Mouse (Mus musculus) cerebellum, postnatal 10 days (tissue): ENCODE results near the gene Gpx1.
A peak's percentile ranks its signal among the peaks of the same experiment; 100 is the strongest.

Experiments
- DNase-seq, 2 experiments: peaks; one replicate each; pipeline ENCODE4 v3.0.0; 2021; ENCODE audit warnings: mixed read lengths in 2 of 2

Gene Gpx1

GRCm38 (mm10) chr9:108340258-108341138 lies 1.8 kb downstream of the Gpx1 start:
- DNase-seq = no peak

- no peak for DNase-seq
These were observed 2.4 kb downstream of the Gpx1 start for GRCm38 (mm10) chr9:108341139-108341475.

GRCm38 (mm10) chr9:108341801-108342200 lies 3.1 kb downstream of the Gpx1 start:
- DNase-seq = no peak

- no peak for DNase-seq
These were observed 3.7 kb downstream of the Gpx1 start for GRCm38 (mm10) chr9:108342301-108342831.

GRCm38 (mm10) chr9:108343331-108343730 lies 4.6 kb downstream of the Gpx1 start:
- DNase-seq = no peak

GRCm38 (mm10) chr9:108343835-108344234 lies 5.1 kb downstream of the Gpx1 start:
- DNase-seq = no peak

GRCm38 (mm10) chr9:108344471-108344870 lies 5.8 kb downstream of the Gpx1 start:
- DNase-seq = no peak

GRCm38 (mm10) chr9:108347024-108347423 lies 8.3 kb downstream of the Gpx1 start:
- no peak for DNase-seq

- DNase-seq = peak; percentile 95 to 97
These were observed 9.0 kb downstream of the Gpx1 start, which contains the start of gene Usp4 for GRCm38 (mm10) chr9:108347540-108348289. TSS of gene Usp4 (plus strand) at chr9:108347853.

GRCm38 (mm10) chr9:108348290-108348680 lies 9.6 kb downstream of the Gpx1 start:
- DNase-seq = no peak

- DNase-seq = no peak
These were observed 11.0 kb downstream of the Gpx1 start for GRCm38 (mm10) chr9:108349727-108350126.

- no peak for DNase-seq
These were observed 39.5 kb downstream of the Gpx1 start for GRCm38 (mm10) chr9:108378234-108378633.

- DNase-seq = no peak
These were observed 40.0 kb downstream of the Gpx1 start for GRCm38 (mm10) chr9:108378736-108379135.

- no peak for DNase-seq
These were observed 40.6 kb downstream of the Gpx1 start for GRCm38 (mm10) chr9:108379294-108379693.

GRCm38 (mm10) chr9:108381382-108381781 lies 42.7 kb downstream of the Gpx1 start:
- no peak for DNase-seq

GRCm38 (mm10) chr9:108385006-108385405 lies 46.3 kb downstream of the Gpx1 start:
- no peak for DNase-seq

GRCm38 (mm10) chr9:108386816-108387215 lies 48.1 kb downstream of the Gpx1 start:
- DNase-seq = no peak

- no peak for DNase-seq
These were observed 49.9 kb downstream of the Gpx1 start for GRCm38 (mm10) chr9:108388601-108389000.

GRCm38 (mm10) chr9:108389220-108389619 lies 50.5 kb downstream of the Gpx1 start:
- DNase-seq = no peak
